Mouse (Mus musculus): Measurements from ENCODE around the gene Rrh.
"Not testable (repeated sequence)": the region's sequence is repeated elsewhere in the genome, so short reads cannot be mapped to it uniquely, and the experiment has no call there.

Rrh gene

GRCm38 (mm10) chr3:129782746-129783145, 39.6 kb downstream of the Rrh start:
- DNase-seq (ENCODE audit: low read depth, low spot score) = no peak

- no peak for DNase-seq (ENCODE audit: low read depth, low spot score)
Observed at GRCm38 (mm10) chr3:129781435-129781834, 41.0 kb downstream of the Rrh start.

- no peak for DNase-seq (ENCODE audit: low read depth, low spot score)
Observed at GRCm38 (mm10) chr3:129771210-129771609, 51.2 kb downstream of the Rrh start.

- DNase-seq (ENCODE audit: low read depth, low spot score) = no peak
Observed at GRCm38 (mm10) chr3:129766971-129767794, 55.2 kb downstream of the Rrh start.

- no peak for DNase-seq (ENCODE audit: low read depth, low spot score)
Observed at GRCm38 (mm10) chr3:129766106-129766505, 56.3 kb downstream of the Rrh start.

GRCm38 (mm10) chr3:129757599-129757998, 64.8 kb downstream of the Rrh start:
- not testable (repeated sequence) for DNase-seq (ENCODE audit: low read depth, low spot score)

GRCm38 (mm10) chr3:129754650-129755604, 67.5 kb downstream of the Rrh start, which contains the start of gene Egf:
TSS of gene Egf (minus strand) at chr3:129755316.
- no peak for DNase-seq (ENCODE audit: low read depth, low spot score)

All from WW6 (cell line).